Mouse (Mus musculus) ovary, postnatal 10 days (tissue): ENCODE results near the gene Snrpd2.
A peak's percentile ranks its signal among the peaks of the same experiment; 100 is the strongest.
"Not testable (repeated sequence)": the region's sequence is repeated elsewhere in the genome, so short reads cannot be mapped to it uniquely, and the experiment has no call there.

Experiments used
- DNase-seq: peaks from one replicate; pipeline ENCODE4 v3.0.0; 2022; ENCODE audit warnings: low spot score

The Snrpd2 gene

GRCm38 (mm10) chr7:19148875-19149541 lies 514 bp upstream of the Snrpd2 start, which contains the start of gene Qpctl:
Gene Qpctl (minus strand): TSS chr7:19149291.
- peak; percentile 79 for DNase-seq

DNA sequence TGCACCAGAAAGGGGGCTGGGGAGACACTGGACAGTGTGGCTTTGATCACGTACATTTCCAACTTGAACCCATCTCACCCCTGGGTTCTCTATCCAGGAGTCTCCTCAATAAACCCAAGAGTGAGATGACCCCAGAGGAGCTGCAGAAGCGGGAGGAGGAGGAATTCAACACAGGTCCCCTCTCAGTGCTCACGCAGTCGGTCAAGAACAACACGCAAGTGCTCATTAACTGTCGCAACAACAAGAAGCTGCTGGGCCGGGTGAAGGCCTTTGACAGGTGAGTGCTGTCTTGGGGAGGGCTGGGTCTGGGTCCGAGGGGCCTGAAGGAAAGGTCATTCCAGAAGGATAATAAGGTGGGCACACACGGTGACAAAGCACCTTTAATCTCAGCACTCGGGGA lies 1.6 kb downstream of the Snrpd2 start:
- not testable (repeated sequence) for DNase-seq

GRCm38 (mm10) chr7:19154796-19155195 lies 5.3 kb downstream of the Snrpd2 start:
- no peak for DNase-seq

DNA sequence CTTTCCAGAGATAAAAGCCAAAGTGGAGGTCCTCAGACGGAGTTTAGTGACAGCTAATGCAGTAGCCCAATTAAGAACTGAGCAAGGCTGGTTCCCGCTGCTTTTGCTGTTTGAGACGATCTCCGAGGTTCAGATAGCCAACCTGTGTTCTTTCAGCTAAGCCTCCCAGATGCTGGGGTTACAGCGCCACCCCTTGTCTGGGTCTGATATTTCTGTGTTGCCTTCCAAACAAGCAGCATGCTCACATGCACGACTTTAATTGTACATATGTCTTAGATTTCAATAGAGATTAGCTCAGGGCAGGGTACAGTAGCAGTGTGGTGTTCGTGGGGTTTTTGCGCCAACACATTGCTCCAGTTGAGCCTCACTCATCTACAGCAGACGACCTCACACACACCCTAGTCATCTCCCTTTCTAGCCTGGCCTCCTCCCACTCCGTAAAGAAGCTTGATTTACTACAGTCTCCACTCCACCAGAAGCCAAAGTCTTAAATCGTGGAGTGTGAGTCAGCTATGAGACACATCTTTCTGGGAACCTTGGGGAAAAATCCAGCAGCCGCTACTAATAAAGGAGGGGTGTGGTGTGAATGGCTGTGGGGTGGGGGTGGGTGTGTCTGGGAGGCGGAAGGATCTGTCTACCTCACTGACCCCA lies 6.4 kb downstream of the Snrpd2 start:
- no peak for DNase-seq

GRCm38 (mm10) chr7:19157160-19157800 lies 7.8 kb downstream of the Snrpd2 start:
- DNase-seq: peak; percentile 88

DNA sequence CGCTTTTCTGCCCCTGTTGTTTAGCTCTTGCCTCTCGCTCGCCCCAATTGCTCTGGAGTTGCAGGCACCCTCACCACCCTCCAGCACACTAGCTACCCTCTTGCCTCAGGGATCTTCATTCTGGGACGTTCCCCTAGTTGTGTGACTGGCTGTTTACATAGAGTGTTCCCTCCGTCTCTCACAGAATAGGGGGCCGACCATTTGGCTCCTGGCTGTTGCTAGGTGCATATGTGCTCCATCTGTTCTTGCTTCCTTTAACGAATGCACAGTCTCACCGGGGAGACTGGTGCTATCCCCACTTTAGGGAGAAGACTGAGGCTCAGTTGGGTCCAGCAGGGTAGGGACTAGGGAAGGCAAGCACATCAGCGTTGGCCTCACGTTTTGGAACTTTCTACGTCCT lies 9.1 kb downstream of the Snrpd2 start:
- no peak for DNase-seq

DNA sequence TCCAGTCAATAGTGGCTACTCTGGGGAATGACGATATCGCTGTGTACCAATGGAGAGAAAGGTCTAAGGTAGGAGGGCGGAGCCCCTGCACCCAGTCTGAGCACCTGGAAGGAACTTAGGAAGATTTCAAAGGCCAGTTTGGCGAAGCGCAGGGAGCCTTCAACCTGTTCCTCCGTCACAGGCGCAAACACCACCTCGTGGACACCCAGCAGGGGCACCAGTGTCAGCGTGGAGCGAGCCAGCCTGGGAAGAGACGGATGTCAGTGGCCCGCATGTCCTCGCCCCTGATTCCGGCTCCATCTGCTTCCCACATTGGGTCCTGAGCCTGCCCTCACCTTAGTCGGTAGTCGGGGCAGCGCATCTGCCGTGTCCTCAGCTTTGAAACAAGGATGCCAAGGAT lies 9.9 kb downstream of the Snrpd2 start:
- DNase-seq: no peak

- DNase-seq: no peak
Measured at GRCm38 (mm10) chr7:19160115-19160514, 10.6 kb downstream of the Snrpd2 start.

DNA sequence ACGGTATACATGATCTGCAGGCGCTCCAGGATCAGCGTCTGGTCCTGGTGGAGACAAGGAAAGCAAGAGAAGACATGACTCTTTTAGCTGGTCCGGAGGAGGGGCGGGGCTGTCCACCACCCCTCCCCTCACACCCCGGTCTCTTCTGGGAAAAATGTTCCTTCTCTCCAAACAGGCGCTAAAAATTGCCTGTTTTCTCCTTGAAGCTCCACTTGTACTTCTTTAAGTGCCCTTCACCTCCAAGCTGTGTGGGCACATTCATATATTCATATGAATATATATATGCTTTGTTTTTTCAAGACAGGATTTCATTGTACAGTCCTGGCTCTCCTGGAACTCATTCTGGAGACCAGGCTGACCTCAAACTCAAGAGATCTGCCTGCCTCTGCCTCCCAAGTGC lies 13.4 kb downstream of the Snrpd2 start:
- DNase-seq: no peak

DNA sequence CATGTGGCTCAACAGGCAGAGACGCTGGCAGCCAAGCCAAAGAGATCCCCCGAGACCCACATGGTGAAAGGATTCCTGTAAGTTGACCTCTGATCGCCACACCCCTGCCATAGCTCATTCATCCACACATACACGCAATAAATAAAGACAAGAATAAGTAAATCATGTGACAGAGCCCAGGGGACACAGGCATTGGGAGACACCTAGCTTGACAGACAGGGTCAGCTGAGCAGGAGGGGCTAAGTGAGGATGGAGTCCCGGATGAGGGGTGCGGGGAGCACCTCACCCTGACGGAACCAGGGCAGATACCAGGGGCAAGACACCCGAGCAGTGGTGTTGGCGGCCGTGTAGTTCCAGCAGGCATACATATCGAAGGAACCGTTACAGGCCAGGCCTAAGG lies 14.2 kb downstream of the Snrpd2 start:
- no peak for DNase-seq

GRCm38 (mm10) chr7:19164189-19164588 lies 14.7 kb downstream of the Snrpd2 start:
- no peak for DNase-seq

GRCm38 (mm10) chr7:19164978-19165377 lies 15.5 kb downstream of the Snrpd2 start:
- DNase-seq: no peak

DNA sequence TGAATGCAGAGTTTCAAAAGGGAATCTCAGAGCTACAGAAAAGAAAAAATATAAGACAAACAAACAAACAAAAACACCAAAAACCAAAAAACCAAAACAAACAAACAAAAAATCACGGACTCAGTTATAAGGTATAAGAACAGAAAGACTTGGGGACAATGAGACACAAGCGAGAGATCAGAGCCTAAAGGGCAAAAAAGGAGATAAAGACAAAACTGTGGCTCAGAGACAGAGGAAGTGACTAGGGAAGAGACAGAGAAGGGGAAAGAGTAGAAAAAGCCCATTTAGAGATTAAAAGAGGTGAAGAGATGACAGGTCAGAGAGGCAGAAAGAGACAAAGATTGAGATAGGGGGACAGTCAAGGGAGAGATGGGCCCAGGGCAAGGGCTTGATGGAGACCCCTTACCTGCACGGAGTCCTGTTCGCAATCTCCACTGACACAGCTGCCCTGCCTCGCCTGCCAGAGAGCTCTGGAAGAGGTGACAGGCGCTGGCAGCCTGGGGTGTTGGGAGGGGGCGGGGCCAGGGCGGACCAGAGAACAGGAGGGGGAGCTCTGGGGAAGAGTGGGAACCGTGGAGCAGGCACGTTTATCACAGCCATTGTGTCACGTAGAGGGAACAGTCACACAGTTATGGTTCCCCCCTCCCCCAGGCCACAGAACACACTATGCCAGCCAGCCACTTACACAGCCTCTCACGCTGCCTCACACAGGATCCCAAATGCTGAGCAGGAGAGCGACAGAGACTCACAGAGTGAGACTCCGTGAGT lies 16.3 kb downstream of the Snrpd2 start, which contains the start of gene Gipr:
Gene Gipr, minus strand, starts transcription at position 472 of the 768 bp plus-strand sequence.
- DNase-seq: no peak

GRCm38 (mm10) chr7:19166990-19167389 lies 17.5 kb downstream of the Snrpd2 start:
- DNase-seq: no peak

- DNase-seq: no peak
Measured at GRCm38 (mm10) chr7:19169506-19169905, 20.0 kb downstream of the Snrpd2 start.

DNA sequence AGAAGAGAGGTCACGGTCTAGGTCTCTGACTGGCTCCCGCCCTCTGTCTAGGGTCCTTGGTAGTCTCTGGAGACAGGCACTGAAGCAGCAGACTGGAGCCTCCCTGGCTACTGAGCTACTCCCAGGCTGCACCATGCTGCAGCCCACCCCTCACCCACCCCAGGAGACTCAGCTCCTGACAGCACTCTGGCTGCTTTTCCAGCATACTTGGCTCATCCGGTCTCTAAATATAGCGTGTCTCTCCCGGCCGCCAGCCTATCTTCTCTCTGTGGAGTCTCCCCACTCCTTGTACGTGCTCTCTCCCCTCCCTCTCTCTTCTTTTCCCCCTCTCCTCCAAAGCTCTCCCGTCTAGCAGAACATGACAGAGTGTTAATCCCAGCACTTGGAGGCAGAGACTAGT lies 20.6 kb downstream of the Snrpd2 start:
- DNase-seq: no peak

- DNase-seq: no peak
Measured at GRCm38 (mm10) chr7:19171831-19172230, 22.3 kb downstream of the Snrpd2 start.

DNA sequence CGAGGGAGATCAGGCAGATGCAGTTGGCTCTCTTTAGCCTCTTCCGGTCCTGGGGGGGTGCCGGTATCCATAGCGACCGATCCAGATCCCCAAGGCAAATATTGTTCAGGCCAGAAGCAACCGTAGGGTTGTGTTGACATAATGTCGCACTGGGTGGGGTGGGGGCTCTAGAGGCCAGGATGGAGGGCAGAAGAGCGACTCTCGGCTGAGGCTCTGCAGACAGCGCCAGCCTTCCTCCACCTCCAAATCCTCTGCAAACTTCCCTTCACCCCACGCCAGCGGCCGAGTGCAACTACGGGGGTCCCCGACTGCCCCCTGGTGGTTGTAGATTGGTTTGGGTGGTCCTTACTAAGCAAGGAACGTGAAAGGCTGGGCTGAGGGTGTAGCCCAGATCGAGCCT lies 23.4 kb downstream of the Snrpd2 start:
- peak; percentile 77 for DNase-seq

DNA sequence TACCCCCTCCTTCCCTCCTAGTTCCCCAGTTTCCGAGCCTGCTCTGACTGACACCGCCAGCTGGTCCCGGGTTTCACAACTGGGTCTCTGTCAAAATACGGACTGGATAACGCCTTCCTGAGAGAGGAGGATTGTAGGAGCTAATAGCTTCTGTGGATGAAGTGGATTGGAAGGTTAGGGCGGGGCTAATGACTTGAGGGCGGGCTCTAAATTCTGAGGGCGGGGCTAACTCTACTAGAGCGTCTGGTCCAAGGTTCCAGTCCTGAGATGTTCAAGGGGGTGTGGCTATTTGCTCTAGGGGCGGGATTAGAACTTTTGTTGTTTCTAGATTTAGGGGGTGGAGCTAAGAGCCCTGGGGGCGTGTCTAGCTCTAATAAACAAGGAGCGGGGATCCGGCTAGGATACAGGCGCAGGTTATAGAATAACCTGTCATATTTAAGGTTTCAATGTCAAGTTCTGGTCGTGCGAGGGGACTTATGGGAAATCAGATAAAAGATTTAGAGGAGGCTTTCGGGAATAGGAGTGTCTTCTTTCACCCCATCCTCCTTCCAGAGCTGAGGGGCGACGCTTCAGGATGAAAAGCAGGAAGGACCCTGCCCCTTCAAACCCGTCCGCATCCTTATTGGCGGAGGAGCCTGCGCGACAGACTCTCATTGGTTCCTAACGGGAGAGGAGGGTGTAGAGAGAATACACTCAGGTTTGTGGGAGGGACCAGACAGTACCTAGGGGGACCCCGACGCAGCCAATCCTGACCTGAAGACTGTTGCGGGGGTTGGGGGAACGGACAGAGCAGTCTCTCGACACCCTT lies 26.4 kb downstream of the Snrpd2 start, which contains the start of gene Eml2:
Gene Eml2, plus strand, starts transcription at position 714 of the 808 bp plus-strand sequence.
- no peak for DNase-seq

DNA sequence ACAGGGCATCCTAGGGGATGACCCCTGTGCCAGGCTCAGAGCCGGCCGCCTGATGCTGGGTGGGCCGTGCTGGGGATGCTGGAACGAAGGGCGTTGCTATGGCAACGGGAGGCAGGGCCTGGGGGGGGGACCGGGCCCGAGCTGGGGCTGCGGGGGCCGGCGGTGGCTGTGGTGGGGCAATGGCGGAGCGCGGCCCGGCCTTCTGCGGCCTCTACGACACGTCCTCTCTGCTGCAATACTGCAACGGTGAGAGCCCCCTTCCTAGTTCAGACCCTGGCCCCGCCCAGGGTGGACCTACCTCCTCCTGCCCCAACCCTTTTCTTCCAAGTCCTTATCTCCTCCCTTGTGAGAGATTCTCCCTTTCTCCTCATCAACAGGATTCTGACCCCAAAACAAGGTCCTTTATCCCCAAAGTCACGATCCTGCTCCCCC lies 27.0 kb downstream of the Snrpd2 start:
- DNase-seq: no peak

DNA sequence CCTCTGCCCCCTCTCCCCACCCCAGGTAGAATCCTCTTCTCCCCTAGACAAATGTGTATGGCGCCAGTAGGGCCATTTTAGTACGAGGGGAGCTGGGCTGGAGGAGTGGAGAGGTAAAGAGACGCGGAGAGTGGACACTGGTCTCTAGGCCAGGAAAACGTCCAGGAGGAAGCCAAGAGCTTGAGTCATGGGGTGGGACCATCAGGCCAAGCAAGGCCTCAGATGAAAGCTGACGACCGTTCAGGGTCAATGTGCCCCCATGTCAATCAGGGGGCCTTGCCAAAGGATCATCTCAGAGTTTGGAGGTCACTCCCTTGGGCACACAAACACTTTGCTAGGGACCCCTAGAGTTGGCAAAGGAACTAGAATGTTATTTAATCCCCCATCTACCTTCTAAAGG lies 27.7 kb downstream of the Snrpd2 start:
- no peak for DNase-seq
